Mouse (Mus musculus) cerebellum, adult 9-11 months (tissue): ENCODE data around the gene Unc5b.

Source experiments
- DNase-seq: peaks from one replicate; pipeline ENCODE4 v3.0.0; 2022

The Unc5b gene

DNA sequence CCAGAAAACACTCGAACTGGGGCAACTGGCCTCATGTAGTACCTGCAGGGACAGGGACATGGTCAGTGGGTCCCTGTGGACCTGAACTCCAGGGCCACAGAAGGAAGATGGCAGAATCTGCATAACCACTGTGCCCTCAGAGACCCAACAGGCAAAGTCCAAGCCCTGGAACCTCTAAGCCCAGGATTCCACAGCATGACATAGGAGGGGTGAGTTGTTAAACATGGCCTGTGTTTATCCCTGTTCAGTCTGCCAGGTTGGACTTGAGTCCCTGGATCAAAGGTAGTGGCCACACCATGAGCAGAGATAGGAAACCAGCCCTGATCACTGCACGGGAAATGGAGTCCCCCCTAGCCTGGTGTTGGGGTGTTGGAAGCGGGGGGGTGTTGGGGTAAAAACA, 114.9 kb downstream of the Unc5b start:
- no peak for DNase-seq
